Mouse (Mus musculus): Measurements from ENCODE around the gene Plau.

DNA sequence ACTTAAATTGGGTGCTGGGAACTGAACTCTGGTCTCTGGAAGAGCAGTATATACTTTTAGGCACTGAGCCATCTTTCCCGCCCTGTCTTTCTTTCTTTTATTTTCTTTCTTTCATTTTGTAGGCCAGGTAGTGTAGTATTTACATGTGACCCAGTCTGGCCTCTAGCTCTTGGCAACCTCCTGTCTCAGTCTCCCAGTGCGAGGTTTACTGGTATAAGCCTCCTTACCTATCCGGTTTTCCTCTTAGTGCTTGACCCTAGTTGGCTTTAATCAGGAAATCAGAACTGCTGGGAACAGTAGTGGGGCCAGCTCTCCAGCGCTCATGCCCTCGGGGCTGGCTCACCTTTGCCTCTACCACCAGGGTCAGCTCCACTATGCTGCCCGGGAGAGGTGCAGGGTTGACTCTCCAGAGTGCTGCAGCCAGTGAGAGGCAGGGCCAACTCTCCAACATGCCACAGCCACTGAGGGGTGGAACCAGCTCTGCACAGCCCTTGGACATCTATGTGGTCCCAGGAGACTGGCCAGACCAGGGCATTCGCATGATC, 51.2 kb downstream of the Plau start:
- TF ChIP-seq CTCF (IDR thresholded peaks at IDR 0.05; ENCODE audit: control insufficient read depth, insufficient read depth, insufficient replicate concordance, low read depth, low read length), result no peak
- TF ChIP-seq POLR2A (IDR thresholded peaks at IDR 0.05; ENCODE audit: control insufficient read depth, low read depth, low read length), result no peak

All from testis, adult 2 months (tissue).